In genomic region chr3:84955011-84955775, GRCm38 (mm10) we compare ENCODE assay signal across 17 mouse cellular contexts.
DNase-seq lines count a peak whose midpoint lies in the region; ATAC-seq and TF ChIP-seq lines count a peak whose summit lies in the region.
"Had no signal": no experiment of that assay in that cellular context is flagged by ENCODE, and none has a peak within 500 bp of the region (broad histone marks: within the 10 kb centered on the region; RNA-seq: fewer than 3 reads in every experiment).

No protein-coding gene starts in this region.

- TF ChIP-seq POLR2A in cortical plate, adult 2 months (IDR thresholded peaks at IDR 0.05; ENCODE audit: extremely low read depth, insufficient read depth, low read length), result no peak

- no peaks in the 10 kb centered on the region for H3K9me3 ChIP-seq in forebrain, embryonic 15.5 days
- H3K9me3 ChIP-seq in midbrain, postnatal 0 days (ENCODE audit: low read length), result no peaks in the 10 kb centered on the region
- H3K9me3 ChIP-seq: embryonic facial prominence, embryonic 15.5 days; heart, embryonic 10.5 days had no signal

- peak overlapping the region; percentile 68 for H3K4me3 ChIP-seq in left cerebral cortex, adult 2 months
- peak overlapping the region; percentile 80 for H3K4me3 ChIP-seq in cortical plate, adult 2 months (ENCODE audit: insufficient read depth, low read length)
- peak overlapping the region; percentile 25 for H3K4me3 ChIP-seq in forebrain, embryonic 15.5 days
- peak overlapping the region; percentile 15; the same call in 1 of the 2 replicates for H3K4me3 ChIP-seq in midbrain, postnatal 0 days (ENCODE audit: low read depth, low read length)
- H3K4me3 ChIP-seq: embryonic facial prominence, embryonic 15.5 days; heart, embryonic 10.5 days; myocyte had no signal

- no peak for ATAC-seq in forebrain, embryonic 15.5 days (replicated peaks)
- ATAC-seq in midbrain, postnatal 0 days (ENCODE audit: low FRiP score), result no peak

- DNase-seq in left cerebral cortex, adult 2 months (ENCODE audit: extremely low spot score in 1 of 2, low spot score in 2 of 2), result no peak
- no peak for DNase-seq in left cerebral cortex, adult 9 months (ENCODE audit: low spot score in 2 of 2)
- no peak for DNase-seq in midbrain, postnatal 0 days (ENCODE audit: low spot score)
- no peak for DNase-seq in lung, postnatal 36 days
- DNase-seq in embryo, embryonic 10 days (ENCODE audit: low spot score), result no peak
- DNase-seq: adrenal gland, adult 2 months; kidney, adult 2 months; kidney, postnatal 10 days; lung, adult 18-20 months; right cerebral cortex, postnatal 4 days had no signal

- peak overlapping the region; percentile 96 for H3K27ac ChIP-seq in left cerebral cortex, adult 2 months
- H3K27ac ChIP-seq in cortical plate, adult 2 months (ENCODE audit: insufficient read depth, low read length), result no peak overlapping the region
- H3K27ac ChIP-seq in forebrain, embryonic 15.5 days (replicated peaks), result no peak overlapping the region
- H3K27ac ChIP-seq in midbrain, postnatal 0 days (ENCODE audit: low read depth, low read length), result no peak overlapping the region
- H3K27ac ChIP-seq: embryonic facial prominence, embryonic 15.5 days; heart, embryonic 10.5 days; stomach, postnatal 0 days had no signal

- H3K4me1 ChIP-seq in cortical plate, adult 2 months (ENCODE audit: control insufficient read depth, insufficient read depth, low read length), result peaks cover 4% of the 10 kb centered on the region; the same call in 1 of the 2 replicates
- peaks cover 21% of the 10 kb centered on the region for H3K4me1 ChIP-seq in forebrain, embryonic 15.5 days
- H3K4me1 ChIP-seq in midbrain, postnatal 0 days (ENCODE audit: insufficient read depth, low read length), result peaks cover 6% of the 10 kb centered on the region; the same call in 1 of the 2 replicates
- H3K4me1 ChIP-seq: embryonic facial prominence, embryonic 15.5 days had no signal

- no peaks in the 10 kb centered on the region for H3K27me3 ChIP-seq in forebrain, embryonic 15.5 days
- no peaks in the 10 kb centered on the region for H3K27me3 ChIP-seq in midbrain, postnatal 0 days (ENCODE audit: insufficient read depth, low read length)
- H3K27me3 ChIP-seq: embryonic facial prominence, embryonic 15.5 days had no signal

- H3K9ac ChIP-seq in forebrain, embryonic 15.5 days (replicated peaks), result no peak overlapping the region
- no peak overlapping the region for H3K9ac ChIP-seq in midbrain, postnatal 0 days (replicated peaks; ENCODE audit: low read length, poor library complexity, severe bottlenecking)
- H3K9ac ChIP-seq: embryonic facial prominence, embryonic 15.5 days had no signal

- H3K4me2 ChIP-seq in forebrain, embryonic 15.5 days (replicated peaks), result peak overlapping the region; percentile 35
- H3K4me2 ChIP-seq in midbrain, postnatal 0 days (ENCODE audit: low read depth, low read length, poor library complexity, severe bottlenecking), result peak overlapping the region; percentile 26; the same call in 1 of the 2 replicates
- H3K4me2 ChIP-seq: embryonic facial prominence, embryonic 15.5 days; liver, embryonic 11.5 days had no signal

- no peaks in the 10 kb centered on the region for H3K36me3 ChIP-seq in forebrain, embryonic 15.5 days
- no peaks in the 10 kb centered on the region; the same call in 1 of the 2 replicates for H3K36me3 ChIP-seq in midbrain, postnatal 0 days (ENCODE audit: insufficient read depth, low read length)
- H3K36me3 ChIP-seq: embryonic facial prominence, embryonic 15.5 days had no signal

- WGBS in forebrain, embryonic 15.5 days, result 18% methylated on average over 8 of the region's 8 CpGs
- WGBS in midbrain, postnatal 0 days, result 51% methylated on average over 8 of the region's 8 CpGs

- no peak for TF ChIP-seq CTCF in left cerebral cortex, adult 2 months (IDR thresholded peaks at IDR 0.05)
- TF ChIP-seq CTCF in cortical plate, adult 2 months (IDR thresholded peaks at IDR 0.05; ENCODE audit: extremely low read depth, insufficient read depth, low read length), result no peak
- TF ChIP-seq CTCF in midbrain, postnatal 0 days (IDR thresholded peaks at IDR 0.05), result no peak

- intact Hi-C loops in left cerebral cortex, adult 2 months (cut with DNase I), result loop anchor here (10.0 kb wide), 2 partner anchors 190 to 360 kb away; no protein-coding TSS in a partner anchor

Comparison
In these comparisons a context has a peak if more than half of its experiments do, and no peak if none do; other contexts are left out.
1. H3K4me3 ChIP-seq: peak in every context shown above with its lines; median percentile 80 in cortical plate, adult 2 months; 68 in left cerebral cortex, adult 2 months; 25 in forebrain, embryonic 15.5 days; 15 in midbrain, postnatal 0 days.